Mouse (Mus musculus) liver, embryonic 13.5 days (tissue): Measurements from ENCODE around the gene Tdrd3. TPM values are rescaled to one million over a fixed set of nuclear protein-coding genes. Genes with fewer than 3 reads are reported as not detected.
A peak's percentile ranks its signal among the peaks of the same experiment; 100 is the strongest.

ENCODE experiments used
- ATAC-seq: fragments of 200-750 bp; cut with Nextera tagmentation; 2 replicates; pipeline ENCODE4 v1.8.0; 2017; ENCODE audit warnings: low read depth, mild to moderate bottlenecking, moderate number of reproducible peaks, moderate library complexity
- DNase-seq: peaks from one replicate; pipeline ENCODE4 v3.0.0; 2022
- H3K27ac ChIP-seq: fragments of 300-500 bp; sonication (generic); 2 replicates; pipeline ENCODE4 v1.5.1; 2015; ENCODE audit warnings: moderate library complexity, mild to moderate bottlenecking, inconsistent platforms
- H3K27me3 ChIP-seq: fragments of 300-500 bp; sonication (generic); 2 replicates; pipeline ENCODE4 v1.6.1; 2015; ENCODE audit warnings: mild to moderate bottlenecking, inconsistent platforms
- H3K36me3 ChIP-seq: fragments of 300-500 bp; sonication (generic); 2 replicates; pipeline ENCODE4 v1.6.1; 2015; ENCODE audit warnings: mild to moderate bottlenecking, inconsistent platforms
- H3K4me1 ChIP-seq: fragments of 300-500 bp; sonication (generic); replicated peaks from 2 replicates; pipeline ENCODE4 v1.6.1; 2015; ENCODE audit warnings: inconsistent platforms
- H3K4me2 ChIP-seq: fragments of 300-500 bp; sonication (generic); 2 replicates; pipeline ENCODE4 v1.6.1; 2015; ENCODE audit warnings: inconsistent platforms, mild to moderate bottlenecking, moderate library complexity
- H3K4me3 ChIP-seq: fragments of 300-500 bp; sonication (generic); replicated peaks from 2 replicates; pipeline ENCODE4 v1.5.1; 2015; ENCODE audit warnings: mild to moderate bottlenecking, inconsistent platforms
- H3K9ac ChIP-seq: fragments of 300-500 bp; sonication (generic); 2 replicates; pipeline ENCODE4 v1.6.1; 2015; ENCODE audit warnings: mild to moderate bottlenecking, inconsistent platforms
- H3K9me3 ChIP-seq: fragments of 300-500 bp; sonication (generic); replicated peaks from 2 replicates; pipeline ENCODE4 v1.6.1; 2016; ENCODE audit warnings: inconsistent platforms
- WGBS: fragments of 180-500 bp; shearing (Covaris S2); methylation state at CpG from one replicate; pipeline ENCODE4 v1.1.7; 2015; ENCODE audit not compliant: insufficient replicate concordance; 5-methylcytosine and 5-hydroxymethylcytosine counted together
- polyA plus RNA-seq: library from polyadenylated mRNA; unstranded; fragments of >200 nt; fragmentation: Nextera tagmentation; extraction: Ambion mirVana; gene quantifications from 2 replicates; pipeline ENCODE4 v1.2.1, GENCODE M21; 2015

Gene Tdrd3
- polyA plus RNA-seq, 1 experiment from 2014 or later, result 7.8 TPM

GRCm38 (mm10) chr14:87505924-87506323 lies 89.5 kb downstream of the Tdrd3 start:
- ATAC-seq (no peak), DNase-seq (no peak)
- no peak overlapping the region for H3K9ac ChIP-seq
- no peaks in the 10 kb centered on the region for H3K27me3 ChIP-seq
- H3K9me3 ChIP-seq, result no peaks in the 10 kb centered on the region
- H3K4me1 ChIP-seq, result no peaks in the 10 kb centered on the region
- H3K4me3 ChIP-seq, result no peak overlapping the region
- H3K36me3 ChIP-seq, result peaks cover 12% of the 10 kb centered on the region
- no peak overlapping the region for H3K27ac ChIP-seq
- WGBS, result 54% methylated on average over 8 of the region's 8 CpGs
- no peak overlapping the region for H3K4me2 ChIP-seq

GRCm38 (mm10) chr14:87515281-87515680 lies 98.8 kb downstream of the Tdrd3 start:
- Histone ChIP-seq H3K27ac (no peak overlapping the region), H3K4me3 (no peak overlapping the region), H3K4me2 (no peak overlapping the region), H3K27me3 (no peaks in the 10 kb centered on the region), H3K9ac (no peak overlapping the region), H3K9me3 (no peaks in the 10 kb centered on the region), H3K4me1 (no peaks in the 10 kb centered on the region), H3K36me3 (0 out of 2 replicates have a peak, but pooled peaks cover 3% of the 10 kb centered on the region)
- 77% methylated on average over 3 of the region's 3 CpGs for WGBS
- DNase-seq (no peak), ATAC-seq (no peak)

GRCm38 (mm10) chr14:87517381-87517780 lies 100.9 kb downstream of the Tdrd3 start:
- Histone ChIP-seq H3K4me1 (no peaks in the 10 kb centered on the region), H3K9ac (no peak overlapping the region), H3K9me3 (no peaks in the 10 kb centered on the region), H3K27ac (no peak overlapping the region), H3K4me3 (no peak overlapping the region), H3K27me3 (no peaks in the 10 kb centered on the region), H3K4me2 (no peak overlapping the region), H3K36me3 (0 out of 2 replicates have a peak, but pooled peaks cover 3% of the 10 kb centered on the region)
- DNase-seq (no peak), ATAC-seq (no peak)
- WGBS, result 76% methylated on average over 4 of the region's 4 CpGs

- no peaks in the 10 kb centered on the region for H3K9me3 ChIP-seq
- no peaks in the 10 kb centered on the region for H3K27me3 ChIP-seq
- no peaks in the 10 kb centered on the region for H3K36me3 ChIP-seq
- DNase-seq (no peak), ATAC-seq (no peak)
- no peak overlapping the region for H3K4me3 ChIP-seq
- H3K4me1 ChIP-seq, result no peaks in the 10 kb centered on the region
- no peak overlapping the region for H3K27ac ChIP-seq
- 86% methylated on average over 8 of the region's 8 CpGs for WGBS
- H3K4me2 ChIP-seq, result no peak overlapping the region
- no peak overlapping the region for H3K9ac ChIP-seq
These were observed 115.4 kb downstream of the Tdrd3 start for GRCm38 (mm10) chr14:87531847-87532246.

- Histone ChIP-seq H3K4me2 (no peak overlapping the region), H3K9me3 (no peaks in the 10 kb centered on the region), H3K36me3 (peaks cover 4% of the 10 kb centered on the region; the same call in 1 of the 2 replicates), H3K4me3 (no peak overlapping the region), H3K27me3 (no peaks in the 10 kb centered on the region), H3K4me1 (no peaks in the 10 kb centered on the region), H3K27ac (no peak overlapping the region), H3K9ac (no peak overlapping the region)
- 69% methylated on average over 4 of the region's 4 CpGs for WGBS
- ATAC-seq (no peak), DNase-seq (no peak)
These were observed 120.8 kb downstream of the Tdrd3 start for GRCm38 (mm10) chr14:87537127-87537819.

GRCm38 (mm10) chr14:87549986-87550385 lies 133.5 kb downstream of the Tdrd3 start:
- no peak overlapping the region for H3K4me3 ChIP-seq
- peaks cover 8% of the 10 kb centered on the region; the same call in 1 of the 2 replicates for H3K36me3 ChIP-seq
- no peak overlapping the region for H3K9ac ChIP-seq
- no peak for ATAC-seq
- no peak overlapping the region for H3K4me2 ChIP-seq
- whole genome bisulfite sequencing, result 26% methylated on average over 6 of the region's 6 CpGs
- H3K27me3 ChIP-seq, result no peaks in the 10 kb centered on the region
- DNase-seq, result no peak
- H3K4me1 ChIP-seq, result no peaks in the 10 kb centered on the region
- no peaks in the 10 kb centered on the region for H3K9me3 ChIP-seq
- no peak overlapping the region for H3K27ac ChIP-seq

GRCm38 (mm10) chr14:87552211-87552610 lies 135.8 kb downstream of the Tdrd3 start:
- Histone ChIP-seq H3K36me3 (no peaks in the 10 kb centered on the region; the same call in 1 of the 2 replicates), H3K27ac (no peak overlapping the region), H3K4me2 (no peak overlapping the region), H3K4me3 (no peak overlapping the region), H3K9me3 (no peaks in the 10 kb centered on the region), H3K27me3 (no peaks in the 10 kb centered on the region), H3K4me1 (no peaks in the 10 kb centered on the region), H3K9ac (no peak overlapping the region)
- no peak for DNase-seq
- ATAC-seq, result no peak
- WGBS, result 41% methylated on average over 3 of the region's 3 CpGs

GRCm38 (mm10) chr14:87563841-87564240 lies 147.4 kb downstream of the Tdrd3 start:
- Histone ChIP-seq H3K27ac (no peak overlapping the region), H3K9me3 (no peaks in the 10 kb centered on the region), H3K36me3 (no peaks in the 10 kb centered on the region), H3K9ac (no peak overlapping the region), H3K4me1 (no peaks in the 10 kb centered on the region), H3K27me3 (no peaks in the 10 kb centered on the region), H3K4me2 (no peak overlapping the region), H3K4me3 (no peak overlapping the region)
- ATAC-seq (no peak), DNase-seq (no peak)
- WGBS, result 55% methylated on average over 9 of the region's 9 CpGs

GRCm38 (mm10) chr14:87566211-87566610 lies 149.8 kb downstream of the Tdrd3 start:
- Histone ChIP-seq H3K27ac (no peak overlapping the region), H3K4me1 (no peaks in the 10 kb centered on the region), H3K9ac (no peak overlapping the region), H3K9me3 (no peaks in the 10 kb centered on the region), H3K27me3 (no peaks in the 10 kb centered on the region), H3K4me2 (no peak overlapping the region), H3K36me3 (no peaks in the 10 kb centered on the region), H3K4me3 (no peak overlapping the region)
- 19% methylated on average over 7 of the region's 7 CpGs for WGBS
- ATAC-seq (no peak), DNase-seq (no peak)

- DNase-seq, result no peak
- H3K27me3 ChIP-seq, result no peaks in the 10 kb centered on the region
- 20% methylated on average over 3 of the region's 3 CpGs for WGBS
These were observed 150.6 kb downstream of the Tdrd3 start for GRCm38 (mm10) chr14:87567034-87567461.

GRCm38 (mm10) chr14:87567626-87568446 lies 151.4 kb downstream of the Tdrd3 start:
- no peak overlapping the region for H3K4me3 ChIP-seq

More at GRCm38 (mm10) chr14:87567034-87567461, 150.6 kb downstream of the Tdrd3 start:
- no peak overlapping the region for H3K4me2 ChIP-seq
- H3K36me3 ChIP-seq, result no peaks in the 10 kb centered on the region
- H3K9ac ChIP-seq, result no peak overlapping the region
- no peak for ATAC-seq
- H3K27ac ChIP-seq, result no peak overlapping the region
- no peak overlapping the region for H3K4me3 ChIP-seq
- H3K9me3 ChIP-seq, result no peaks in the 10 kb centered on the region
- no peaks in the 10 kb centered on the region for H3K4me1 ChIP-seq

More at GRCm38 (mm10) chr14:87567626-87568446, 151.4 kb downstream of the Tdrd3 start:
- H3K9me3 ChIP-seq, result no peaks in the 10 kb centered on the region
- no peak for DNase-seq
- no peak overlapping the region for H3K9ac ChIP-seq
- no peaks in the 10 kb centered on the region for H3K4me1 ChIP-seq
- 16% methylated on average over 20 of the region's 20 CpGs for WGBS
- ATAC-seq, result no peak
- no peaks in the 10 kb centered on the region for H3K36me3 ChIP-seq
- H3K4me2 ChIP-seq, result peak overlapping the region; percentile 4; the same call in 1 of the 2 replicates
- no peak overlapping the region for H3K27ac ChIP-seq
- H3K27me3 ChIP-seq, result no peaks in the 10 kb centered on the region
